In genomic region chr13:98316480-98317245, GRCm38 (mm10) we compare ENCODE assay signal across 7 mouse cellular contexts. TPM values are rescaled to one million over a fixed set of nuclear protein-coding genes. Genes with fewer than 3 reads are reported as not detected.
A peak's percentile ranks its signal among the peaks of the same experiment; 100 is the strongest.
DNase-seq lines count a peak whose midpoint lies in the region; ATAC-seq lines count a peak whose summit lies in the region.

Gene Btf3 (minus strand): TSS chr13:98317006.

- H3K4me3 ChIP-seq in embryonic facial prominence, embryonic 12.5 days = peak within 1 kb of the TSS; percentile 100
- H3K4me3 ChIP-seq in limb, embryonic 11.5 days (ENCODE audit: low read depth, low read length) = peak within 1 kb of the TSS; percentile 98
- H3K4me3 ChIP-seq in midbrain, embryonic 14.5 days (replicated peaks; ENCODE audit: low read depth, low read length) = peak within 1 kb of the TSS; percentile 100

- peak within 1 kb of the TSS; percentile 94 for H3K27ac ChIP-seq in embryonic facial prominence, embryonic 12.5 days
- peak within 1 kb of the TSS; percentile 85 for H3K27ac ChIP-seq in limb, embryonic 11.5 days (replicated peaks; ENCODE audit: low read depth, low read length)
- H3K27ac ChIP-seq in midbrain, embryonic 14.5 days (replicated peaks; ENCODE audit: low read depth, low read length) = peak within 1 kb of the TSS; percentile 90

- H3K36me3 ChIP-seq in embryonic facial prominence, embryonic 12.5 days = peaks cover 17% of the 10 kb centered on the region
- peaks cover 5% of the 10 kb centered on the region for H3K36me3 ChIP-seq in limb, embryonic 11.5 days (ENCODE audit: control insufficient read depth, insufficient read depth, low read length)
- peaks cover 25% of the 10 kb centered on the region for H3K36me3 ChIP-seq in midbrain, embryonic 14.5 days (ENCODE audit: control insufficient read depth, insufficient read depth, low read length)

- peak within 1 kb of the TSS; percentile 62 for H3K4me2 ChIP-seq in embryonic facial prominence, embryonic 12.5 days (replicated peaks)
- H3K4me2 ChIP-seq in limb, embryonic 11.5 days (ENCODE audit: low read depth, severe bottlenecking) = peak within 1 kb of the TSS; percentile 67
- H3K4me2 ChIP-seq in midbrain, embryonic 14.5 days (ENCODE audit: low read length) = peak within 1 kb of the TSS; percentile 77

- ATAC-seq in embryonic facial prominence, embryonic 12.5 days (ENCODE audit: insufficient number of reproducible peaks, insufficient read depth, low FRiP score, low TSS enrichment) = peak; percentile 78
- ATAC-seq in limb, embryonic 11.5 days (ENCODE audit: insufficient number of reproducible peaks, low FRiP score, low TSS enrichment, low read depth) = peak; percentile 91
- ATAC-seq in midbrain, embryonic 14.5 days (ENCODE audit: low FRiP score, low TSS enrichment) = peak; percentile 93

- H3K27me3 ChIP-seq in embryonic facial prominence, embryonic 12.5 days = no peaks in the 10 kb centered on the region
- H3K27me3 ChIP-seq in limb, embryonic 11.5 days (ENCODE audit: control insufficient read depth, insufficient read depth, low read length) = no peaks in the 10 kb centered on the region
- no peaks in the 10 kb centered on the region for H3K27me3 ChIP-seq in midbrain, embryonic 14.5 days (ENCODE audit: control insufficient read depth, insufficient read depth, low read length)

- DNase-seq in adrenal gland, postnatal 25 days = peak; percentile 96
- peak; percentile 99 for DNase-seq in heart, adult 11 months
- DNase-seq in kidney, adult 18-20 months = peak; percentile 94
- DNase-seq in limb, embryonic 11.5 days (ENCODE audit: low spot score) = peak; percentile 96
- DNase-seq in midbrain, embryonic 14.5 days = peak; percentile 97
- DNase-seq in spleen, adult 18-20 months = peak; percentile 84 to 89

- peak within 1 kb of the TSS; percentile 98 for H3K9ac ChIP-seq in embryonic facial prominence, embryonic 12.5 days
- peak within 1 kb of the TSS; percentile 98 for H3K9ac ChIP-seq in limb, embryonic 11.5 days (ENCODE audit: low read length)
- H3K9ac ChIP-seq in midbrain, embryonic 14.5 days (replicated peaks; ENCODE audit: low read length) = peak within 1 kb of the TSS; percentile 94

- H3K4me1 ChIP-seq in embryonic facial prominence, embryonic 12.5 days = peaks cover 9% of the 10 kb centered on the region
- H3K4me1 ChIP-seq in limb, embryonic 11.5 days (ENCODE audit: control insufficient read depth, insufficient read depth, low read length) = 0 out of 2 replicates have a peak, but pooled peaks cover 6% of the 10 kb centered on the region
- H3K4me1 ChIP-seq in midbrain, embryonic 14.5 days (ENCODE audit: control insufficient read depth, insufficient read depth, low read length) = peaks cover 13% of the 10 kb centered on the region

- no peaks in the 10 kb centered on the region for H3K9me3 ChIP-seq in embryonic facial prominence, embryonic 12.5 days
- H3K9me3 ChIP-seq in limb, embryonic 11.5 days (ENCODE audit: control insufficient read depth, low read length) = no peaks in the 10 kb centered on the region
- no peaks in the 10 kb centered on the region for H3K9me3 ChIP-seq in midbrain, embryonic 14.5 days (ENCODE audit: control insufficient read depth, low read length)

- under 1% methylated on average over 83 of the region's 90 CpGs for WGBS in embryonic facial prominence, embryonic 12.5 days
- under 1% methylated on average over 87 of the region's 90 CpGs for WGBS in limb, embryonic 11.5 days
- WGBS in midbrain, embryonic 14.5 days = under 1% methylated on average over 85 of the region's 90 CpGs

RNA-seq across cellular contexts. Expression of gene Btf3, which starts in this region (rescaled TPM):
- total RNA-seq in adrenal gland, postnatal 25 days (2021) = 357 and 391 TPM in 2 replicates
- 731 and 771 TPM in 2 replicates for polyA plus RNA-seq in embryonic facial prominence, embryonic 12.5 days (2016; fragmentation: Nextera tagmentation; extraction: Ambion mirVana)
- 812 and 826 TPM in 2 replicates for polyA plus RNA-seq in limb, embryonic 11.5 days (2014; fragmentation: Nextera tagmentation; extraction: Ambion mirVana)
- polyA plus RNA-seq in midbrain, embryonic 14.5 days (2014; fragmentation: Nextera tagmentation; extraction: Ambion mirVana) = 568 and 574 TPM in 2 replicates

Comparison
In these comparisons a context has a peak if more than half of its experiments do, and no peak if none do; other contexts are left out.
1. Peak in every context shown above with its lines: DNase-seq, ATAC-seq, H3K4me3 ChIP-seq and H3K27ac ChIP-seq.